Mouse (Mus musculus) yolk sac, embryonic 10.5 days (tissue): ENCODE data around the gene Ankrd39.

ENCODE experiments used
- DNase-seq: peaks from one replicate; pipeline ENCODE4 v3.0.0-alpha.2; 2017; ENCODE audit warnings: low spot score

Gene Ankrd39

DNA sequence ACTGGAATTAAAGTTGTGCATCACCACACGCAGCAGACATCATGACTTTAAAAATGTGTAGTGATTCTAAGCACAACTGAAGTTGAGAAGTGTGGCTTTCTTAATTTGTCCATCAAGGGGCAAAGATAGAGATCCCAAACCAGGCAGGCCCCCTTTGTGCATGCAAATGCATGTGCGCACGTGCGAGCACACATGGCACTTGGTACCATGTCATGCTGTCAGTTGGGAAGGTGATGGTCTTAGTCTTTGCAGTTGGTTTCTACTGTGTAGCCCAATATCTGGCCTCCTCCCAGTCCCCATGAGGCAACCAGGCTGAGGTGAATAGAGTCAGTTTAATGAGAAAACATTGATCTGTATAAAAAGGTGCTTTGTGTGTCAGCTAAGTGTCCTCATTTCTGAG is 17.4 kb downstream of the Ankrd39 start:
- no peak for DNase-seq

GRCm38 (mm10) chr1:36529274-36529673 is 18.0 kb downstream of the Ankrd39 start:
- no peak for DNase-seq

GRCm38 (mm10) chr1:36528351-36528750 is 18.9 kb downstream of the Ankrd39 start:
- no peak for DNase-seq

- DNase-seq: no peak
Observed at GRCm38 (mm10) chr1:36526903-36527302, 20.3 kb downstream of the Ankrd39 start.

- DNase-seq: peak; percentile 44
Observed at GRCm38 (mm10) chr1:36525774-36526173, 21.5 kb downstream of the Ankrd39 start.

DNA sequence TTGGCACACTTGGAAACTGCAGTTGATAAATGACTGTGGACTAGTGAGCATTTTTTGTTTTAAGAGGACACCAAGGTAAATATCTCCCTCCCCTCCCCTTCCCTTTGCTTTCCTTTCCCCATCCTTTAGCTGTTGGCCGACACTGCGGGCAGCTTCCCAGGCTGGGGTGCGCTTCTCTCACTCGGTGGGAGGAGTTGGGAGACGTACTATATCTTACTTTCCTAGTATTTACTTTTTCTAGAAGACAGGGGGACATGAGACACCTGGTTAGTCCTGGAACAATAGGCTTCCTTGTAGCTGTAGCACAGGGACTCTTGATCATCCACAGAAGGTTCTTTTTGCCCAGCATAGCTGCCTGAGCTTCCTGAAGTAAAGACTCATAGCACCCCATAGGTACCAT is 23.2 kb downstream of the Ankrd39 start:
- DNase-seq: no peak

DNA sequence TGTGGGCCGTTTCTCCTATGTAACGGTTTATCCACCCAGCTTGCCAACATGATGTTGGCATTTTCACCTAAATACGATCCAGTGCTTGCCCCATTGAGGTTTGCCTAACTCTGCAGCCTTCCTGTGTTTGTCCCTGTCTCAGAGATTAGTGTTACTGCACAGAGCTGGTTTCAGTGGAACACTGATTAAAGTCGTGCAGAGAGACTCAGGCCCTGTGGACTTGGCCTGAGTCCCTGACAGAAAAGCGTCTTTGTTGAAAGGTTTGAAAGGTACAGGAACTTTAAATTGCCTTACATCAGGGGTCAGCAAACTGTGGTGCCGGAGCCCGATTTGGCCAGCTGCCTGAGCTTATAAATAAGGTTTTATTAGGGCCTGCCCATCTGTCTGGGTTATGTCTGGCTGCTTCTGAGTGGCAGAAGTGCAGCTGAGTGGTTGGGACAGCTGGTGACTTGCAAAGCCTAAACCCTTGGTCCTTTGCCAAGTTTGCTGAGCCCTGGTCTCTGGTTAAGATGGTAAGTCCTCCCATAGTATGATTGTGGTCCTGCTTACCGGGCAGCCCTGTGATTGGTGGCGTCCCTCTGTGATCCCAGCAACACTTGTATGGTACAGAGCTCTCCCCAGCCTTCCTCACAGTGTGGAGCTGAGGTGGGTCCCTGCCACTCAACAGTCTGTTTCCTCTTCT is 23.8 kb downstream of the Ankrd39 start:
- no peak for DNase-seq

DNA sequence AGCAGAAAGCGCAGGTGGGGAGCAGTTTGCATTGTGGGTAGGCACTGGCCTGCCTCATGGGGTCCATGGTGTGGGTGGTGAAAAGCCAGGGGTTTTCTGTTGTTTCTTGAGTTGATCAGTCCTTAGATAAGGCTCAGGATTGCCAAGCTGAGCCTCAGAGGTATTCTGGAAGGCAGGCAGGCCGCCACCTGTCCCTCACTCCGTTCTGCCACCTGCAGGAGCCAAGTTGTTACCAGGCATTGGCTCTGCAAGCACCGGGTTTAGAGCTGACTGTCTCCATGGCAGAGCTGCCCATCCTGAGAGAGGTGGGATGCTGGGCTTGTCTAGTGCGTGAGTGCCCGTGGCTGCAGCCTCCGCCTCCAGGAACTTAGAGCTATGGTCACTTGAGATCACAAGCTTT is 25.0 kb downstream of the Ankrd39 start:
- DNase-seq: no peak

GRCm38 (mm10) chr1:36519626-36520025 is 27.6 kb downstream of the Ankrd39 start:
- DNase-seq: no peak

GRCm38 (mm10) chr1:36518259-36518658 is 29.0 kb downstream of the Ankrd39 start:
- no peak for DNase-seq

- DNase-seq: no peak
Observed at GRCm38 (mm10) chr1:36513718-36514117, 33.5 kb downstream of the Ankrd39 start.

- no peak for DNase-seq
Observed at GRCm38 (mm10) chr1:36513310-36513709, 33.9 kb downstream of the Ankrd39 start.

DNA sequence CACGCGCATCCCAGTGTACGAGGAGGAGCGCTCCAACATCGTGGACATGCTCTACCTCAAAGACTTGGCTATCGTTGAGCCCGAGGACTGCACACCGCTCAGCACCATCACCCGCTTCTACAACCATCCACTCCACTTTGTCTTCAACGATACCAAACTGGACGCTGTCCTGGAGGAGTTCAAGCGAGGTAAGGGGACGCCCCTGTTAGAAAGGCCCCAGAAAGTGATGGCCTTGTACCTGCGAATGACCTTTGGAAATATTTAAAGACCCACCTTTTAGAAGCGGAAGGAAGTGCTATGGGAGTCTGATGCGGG is 34.3 kb downstream of the Ankrd39 start:
- DNase-seq: no peak

GRCm38 (mm10) chr1:36512089-36512965 is 34.9 kb downstream of the Ankrd39 start:
- peak; percentile 51 for DNase-seq

- peak; percentile 99 for DNase-seq
Observed at GRCm38 (mm10) chr1:36511289-36512021, 35.8 kb downstream of the Ankrd39 start, which contains the start of gene Cnnm3. Cnnm3 (plus strand) TSS chr1:36511867.

DNA sequence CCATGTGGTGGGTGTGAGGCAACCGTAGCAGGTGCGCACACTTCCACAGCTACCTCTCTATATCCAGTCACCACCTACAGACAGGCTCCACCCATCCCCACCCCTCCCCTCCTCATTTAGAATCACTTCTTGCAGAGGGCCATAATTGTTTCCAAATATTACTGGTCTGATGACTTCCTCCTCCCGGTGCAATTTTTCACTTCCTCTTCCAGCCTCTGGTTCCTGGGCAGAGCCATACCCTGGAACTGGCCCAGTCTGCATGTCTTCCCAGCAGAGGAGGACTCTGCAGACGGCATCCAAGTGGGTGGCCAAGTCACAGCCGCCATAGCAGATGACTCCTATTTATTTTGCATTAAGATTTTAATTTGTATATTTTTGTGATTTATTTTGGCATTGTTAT is 39.0 kb downstream of the Ankrd39 start:
- DNase-seq: no peak

GRCm38 (mm10) chr1:36501261-36501660 is 46.0 kb downstream of the Ankrd39 start:
- DNase-seq: peak; percentile 45

DNA sequence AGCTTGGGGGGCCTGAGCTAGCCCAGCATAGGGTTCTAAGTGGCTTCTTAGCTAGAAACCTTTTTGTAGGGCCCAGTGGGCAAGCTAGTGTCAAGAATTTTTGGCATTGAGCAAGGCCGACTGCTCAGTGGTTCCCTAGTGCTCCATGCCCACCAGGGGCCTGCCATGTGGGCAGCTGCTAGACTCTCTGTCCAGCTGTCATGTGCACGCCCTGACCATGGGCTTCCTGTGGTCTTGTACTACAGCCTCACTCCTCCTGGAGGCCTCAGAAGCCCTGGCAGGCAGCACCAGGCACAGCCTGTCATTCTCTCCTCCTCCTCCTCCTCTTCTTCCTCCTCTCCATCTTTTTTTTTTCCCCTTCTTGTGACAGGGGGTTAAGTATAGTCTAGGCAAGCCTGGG is 49.9 kb downstream of the Ankrd39 start:
- DNase-seq: no peak

DNA sequence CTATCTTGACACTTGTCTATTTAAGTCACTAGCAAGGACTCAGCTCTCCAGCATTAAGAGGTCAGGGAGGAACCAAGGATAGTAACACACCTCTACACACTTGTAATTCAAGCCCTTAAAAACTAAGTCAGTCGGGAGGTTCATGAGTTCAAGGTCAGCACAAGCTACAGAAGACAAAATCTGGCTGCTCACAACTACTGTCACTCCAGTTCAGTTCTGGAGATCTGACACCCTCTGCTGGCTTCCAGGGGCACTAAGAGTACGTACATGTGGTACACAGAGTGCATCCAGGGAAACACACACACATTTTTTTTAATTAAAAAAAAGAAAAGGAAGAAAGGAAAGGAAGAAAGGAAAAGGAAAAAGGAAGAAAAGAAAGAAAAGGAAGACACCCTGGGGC is 50.5 kb downstream of the Ankrd39 start:
- DNase-seq: no peak

DNA sequence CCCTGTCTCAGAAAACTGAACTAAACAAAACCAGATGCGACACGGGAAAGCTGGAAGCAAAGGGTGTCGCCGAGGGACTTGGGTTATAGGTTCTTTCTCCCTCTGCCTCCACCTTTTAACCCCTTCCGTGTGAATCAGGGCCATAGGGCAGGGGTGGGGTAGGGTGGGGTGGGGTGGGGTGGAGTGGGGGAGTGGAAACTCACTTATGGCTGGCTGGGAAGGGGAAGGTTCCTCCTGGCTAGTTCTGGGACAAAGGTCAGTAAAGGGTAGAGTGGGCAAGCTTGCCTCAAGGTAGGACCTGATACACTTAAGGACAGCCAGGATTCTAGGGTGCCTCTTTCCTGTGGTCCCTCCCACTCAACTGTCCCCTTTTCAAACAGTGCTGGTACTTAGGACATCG is 53.9 kb downstream of the Ankrd39 start:
- DNase-seq: no peak

- peak; percentile 42 for DNase-seq
Observed at GRCm38 (mm10) chr1:36492416-36493139, 54.7 kb downstream of the Ankrd39 start.

GRCm38 (mm10) chr1:36489661-36490060 is 57.6 kb downstream of the Ankrd39 start:
- DNase-seq: no peak
